Mouse (Mus musculus) cerebellum, adult 11 months (tissue): ENCODE data around the gene Gimap9.

Experiments used
- DNase-seq: peaks from one replicate; pipeline ENCODE4 v3.0.0; 2022

Gene Gimap9

GRCm38 (mm10) chr6:48675931-48676859, at the start of gene Gimap9:
TSS of gene Gimap9 (plus strand) at chr6:48676129.
- no peak for DNase-seq

- no peak for DNase-seq
Observed at GRCm38 (mm10) chr6:48626464-48626863, 49.5 kb upstream of the Gimap9 start, which contains the start of gene AI854703. TSS of gene AI854703 (plus strand) at chr6:48626764.

DNA sequence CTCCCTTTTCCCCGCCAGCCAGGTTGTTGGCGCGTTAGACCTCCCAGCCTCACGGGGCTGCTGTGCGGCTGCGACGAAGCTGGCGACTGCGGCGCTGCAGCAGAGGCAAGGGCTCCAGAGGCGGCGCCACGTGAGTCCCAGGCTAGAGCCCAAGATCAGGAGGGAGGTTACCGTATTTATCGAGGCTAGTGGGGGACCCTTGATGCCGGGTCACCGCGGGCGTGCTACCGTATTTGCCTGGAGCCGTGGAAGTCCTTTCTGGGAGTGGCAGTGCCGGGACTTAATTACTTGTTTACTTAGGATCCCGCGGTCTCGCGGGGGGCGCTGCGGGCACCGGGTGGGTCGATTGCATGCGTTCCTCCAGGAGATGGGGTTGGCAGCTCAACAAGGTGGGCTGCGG, 48.9 kb upstream of the Gimap9 start:
- peak; percentile 59 for DNase-seq

- no peak for DNase-seq
Observed at GRCm38 (mm10) chr6:48627511-48627924, 48.4 kb upstream of the Gimap9 start.

DNA sequence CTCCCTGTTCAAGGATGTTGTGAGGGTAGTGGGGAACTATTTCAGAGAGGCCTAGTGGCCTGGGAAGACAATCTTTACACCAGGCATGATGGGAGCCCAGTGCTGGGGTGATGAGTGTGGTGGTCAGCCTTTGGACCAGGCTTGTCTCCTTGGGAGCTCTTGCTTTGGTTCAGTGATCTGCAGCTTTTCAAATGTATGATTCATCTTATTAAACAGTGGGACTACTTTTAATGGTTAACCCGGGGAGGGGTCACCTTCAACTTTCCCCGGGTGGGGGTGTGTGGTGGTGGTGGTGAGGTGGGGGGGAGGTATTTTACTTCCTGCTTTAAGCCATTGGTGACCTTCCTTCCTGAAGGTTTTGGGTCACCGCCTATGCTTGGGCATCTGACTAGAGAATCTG, 47.6 kb upstream of the Gimap9 start:
- no peak for DNase-seq

DNA sequence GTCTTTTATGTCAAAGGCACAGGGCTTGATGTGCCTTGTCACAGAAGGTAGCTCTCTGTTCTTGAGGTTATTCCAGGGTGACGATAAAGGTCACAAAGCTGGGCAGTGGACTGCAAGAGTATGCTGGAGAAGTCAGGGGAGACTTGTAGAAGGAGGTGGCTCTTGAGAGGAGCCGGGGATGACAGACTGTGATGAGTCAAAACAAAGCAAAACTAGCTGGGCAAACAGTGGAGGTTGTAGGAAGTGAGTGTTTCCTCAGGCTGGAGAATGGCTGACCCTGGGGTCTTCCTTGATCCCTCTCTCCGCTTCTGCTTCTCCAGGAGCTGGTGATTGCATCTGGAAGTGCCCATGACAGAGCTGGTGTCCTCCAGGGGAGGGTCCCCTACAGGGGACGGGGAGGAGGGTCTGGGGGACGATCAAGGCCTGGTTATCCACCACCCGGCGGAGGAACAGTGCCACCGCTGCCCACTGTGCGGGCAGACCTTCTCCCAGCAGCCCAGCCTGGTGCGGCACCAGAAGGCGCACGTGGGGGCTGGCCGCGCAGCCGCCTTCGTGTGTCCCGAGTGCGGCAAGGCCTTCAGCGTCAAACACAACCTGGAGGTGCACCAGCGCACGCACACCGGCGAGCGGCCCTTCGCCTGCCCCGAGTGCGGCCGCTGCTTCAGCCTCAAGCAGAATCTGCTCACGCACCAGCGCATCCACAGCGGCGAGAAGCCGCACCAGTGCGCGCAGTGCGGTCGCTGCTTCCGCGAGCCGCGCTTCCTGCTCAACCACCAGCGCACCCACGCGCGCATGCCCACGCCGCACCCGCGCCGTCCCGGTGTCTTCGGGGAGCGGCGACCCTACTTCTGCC, 46.9 kb upstream of the Gimap9 start:
- peak; percentile 52 for DNase-seq

GRCm38 (mm10) chr6:48629661-48630034, 46.3 kb upstream of the Gimap9 start:
- no peak for DNase-seq

DNA sequence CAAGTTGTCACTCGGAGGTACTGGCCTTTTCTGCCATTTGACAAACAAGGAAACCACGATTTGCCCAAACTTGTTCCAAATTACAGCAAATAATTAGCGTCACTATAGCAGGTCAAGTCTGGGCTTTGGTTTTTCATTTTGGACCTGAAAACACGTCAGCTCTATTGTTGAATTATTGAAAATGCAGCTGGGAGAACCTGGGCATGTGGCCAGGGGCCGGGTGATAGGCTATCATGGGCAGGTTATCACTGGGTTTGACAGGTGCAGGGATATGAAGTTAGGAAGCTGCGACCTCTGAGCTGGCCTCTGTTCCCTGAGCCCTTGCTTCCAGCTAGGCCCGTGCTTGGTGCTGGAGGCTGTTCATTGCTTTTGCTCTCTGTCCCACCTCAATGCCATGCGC, 45.1 kb upstream of the Gimap9 start:
- no peak for DNase-seq

DNA sequence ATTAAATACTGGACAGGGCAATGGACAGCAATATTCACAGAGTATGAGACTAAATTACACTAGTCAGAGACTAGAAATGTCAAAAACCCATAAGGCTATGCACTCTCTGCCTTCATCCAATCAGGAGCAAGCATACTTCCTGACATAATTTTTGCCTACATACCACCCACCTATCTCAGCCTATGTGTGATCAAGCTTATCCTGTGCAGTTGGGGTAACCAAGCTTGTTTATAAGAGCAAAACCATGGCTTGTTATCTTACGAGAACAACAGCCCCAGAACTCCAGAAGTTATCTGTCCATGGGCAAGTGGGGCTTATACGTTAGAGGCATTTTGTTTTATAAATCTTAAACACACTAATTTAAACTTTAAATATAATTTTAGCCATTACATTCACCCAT, 40.8 kb upstream of the Gimap9 start:
- DNase-seq = no peak

GRCm38 (mm10) chr6:48636515-48636914, 39.4 kb upstream of the Gimap9 start:
- no peak for DNase-seq

GRCm38 (mm10) chr6:48637811-48638500, 38.0 kb upstream of the Gimap9 start:
- DNase-seq = no peak

GRCm38 (mm10) chr6:48638553-48638952, 37.4 kb upstream of the Gimap9 start:
- DNase-seq = no peak

- DNase-seq = no peak
Observed at GRCm38 (mm10) chr6:48641391-48641790, 34.5 kb upstream of the Gimap9 start.

- DNase-seq = no peak
Observed at GRCm38 (mm10) chr6:48642764-48643292, 33.1 kb upstream of the Gimap9 start.

DNA sequence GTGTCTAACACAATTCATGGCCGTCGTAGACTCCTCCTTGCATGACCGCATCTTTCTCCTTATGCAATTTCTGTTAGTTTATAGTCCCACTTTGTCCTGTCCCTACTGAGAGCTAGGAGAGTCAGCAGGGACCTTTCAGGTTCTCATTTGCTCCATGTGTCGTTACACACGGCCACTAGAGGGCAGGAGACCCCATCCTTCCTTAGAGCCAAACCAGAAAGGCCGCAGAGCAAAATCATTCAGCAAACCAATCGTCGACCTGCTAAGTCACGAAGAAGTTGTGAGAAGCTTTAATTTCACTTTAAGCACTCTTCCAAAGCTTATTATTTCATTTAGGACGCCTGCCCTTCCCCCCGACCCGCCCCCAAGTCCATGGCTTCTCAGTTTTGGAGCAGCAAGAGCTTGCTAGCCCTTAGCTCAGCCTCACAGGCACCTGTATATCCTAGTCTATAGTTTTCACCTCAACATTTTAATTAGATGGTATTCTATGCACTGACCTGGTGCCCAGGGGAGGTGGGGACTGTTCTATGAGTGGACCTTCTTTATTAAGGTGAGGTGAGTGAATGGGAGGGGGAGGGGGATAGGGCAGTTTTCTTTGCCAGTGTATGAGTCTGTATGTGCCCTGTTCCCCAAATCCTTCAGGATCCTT, 30.1 kb upstream of the Gimap9 start:
- DNase-seq = peak; percentile 50

DNA sequence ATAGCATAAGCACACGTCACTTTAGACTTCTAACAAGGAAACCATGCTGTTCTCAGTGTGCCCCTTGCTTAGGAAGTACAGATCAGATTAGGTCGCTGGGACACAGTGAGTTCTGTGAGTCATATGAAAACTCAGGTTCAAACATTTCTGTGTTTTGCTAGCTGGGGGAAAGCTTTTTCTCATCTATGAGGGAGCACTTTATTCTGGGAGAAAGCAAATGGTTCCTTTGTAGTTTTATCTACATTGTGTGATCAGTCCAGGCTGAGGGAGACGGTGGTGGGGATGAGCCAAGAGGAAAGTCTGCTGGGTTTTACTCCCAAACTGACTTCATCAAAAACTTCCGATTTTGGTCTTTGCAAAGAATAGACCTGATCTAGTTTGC, 29.6 kb upstream of the Gimap9 start:
- DNase-seq = no peak

GRCm38 (mm10) chr6:48646995-48647394, 28.9 kb upstream of the Gimap9 start, which contains the start of gene Gimap8:
TSS of gene Gimap8 (plus strand) at chr6:48647234.
- no peak for DNase-seq

- DNase-seq = no peak
Observed at GRCm38 (mm10) chr6:48647611-48648010, 28.3 kb upstream of the Gimap9 start.

GRCm38 (mm10) chr6:48648779-48649178, 27.1 kb upstream of the Gimap9 start:
- DNase-seq = no peak

DNA sequence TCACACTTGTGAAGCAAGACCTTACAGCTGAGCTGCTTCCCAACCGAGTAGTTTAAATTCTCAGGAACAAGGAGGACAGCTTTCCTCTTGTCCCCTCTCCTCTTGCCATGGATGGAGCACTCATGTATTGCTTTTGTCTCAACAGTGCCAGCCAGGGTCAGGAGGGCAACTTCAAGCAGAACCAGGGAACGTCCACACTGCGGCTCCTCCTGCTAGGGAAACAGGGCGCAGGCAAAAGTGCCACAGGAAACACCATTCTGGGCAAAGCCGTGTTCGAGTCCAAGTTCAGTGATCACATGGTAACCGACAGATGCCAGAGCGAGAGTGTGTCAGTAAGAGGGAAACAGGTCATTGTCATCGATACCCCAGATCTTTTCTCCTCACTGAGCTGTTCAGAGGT, 25.9 kb upstream of the Gimap9 start:
- DNase-seq = no peak

DNA sequence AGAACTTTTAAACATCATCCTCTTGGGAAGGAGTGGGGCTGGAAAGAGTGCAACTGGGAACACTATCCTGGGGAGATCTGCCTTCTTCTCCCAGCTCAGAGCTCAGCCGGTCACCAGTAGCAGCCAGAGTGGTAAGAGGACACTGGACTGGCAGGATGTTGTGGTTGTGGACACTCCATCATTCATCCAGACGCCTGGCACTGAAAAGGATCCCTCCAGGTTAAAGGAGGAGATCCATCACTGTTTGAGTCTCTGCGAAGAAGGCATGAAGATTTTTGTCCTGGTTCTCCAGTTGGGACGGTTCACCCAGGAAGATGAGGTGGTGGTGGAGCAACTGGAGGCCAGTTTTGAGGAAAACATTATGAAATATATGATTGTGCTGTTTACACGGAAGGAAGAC, 17.2 kb upstream of the Gimap9 start:
- no peak for DNase-seq

- no peak for DNase-seq
Observed at GRCm38 (mm10) chr6:48664750-48665149, 11.2 kb upstream of the Gimap9 start.
